Comparison of ENCODE assay signal across 16 mouse cellular contexts in the genomic region with DNA sequence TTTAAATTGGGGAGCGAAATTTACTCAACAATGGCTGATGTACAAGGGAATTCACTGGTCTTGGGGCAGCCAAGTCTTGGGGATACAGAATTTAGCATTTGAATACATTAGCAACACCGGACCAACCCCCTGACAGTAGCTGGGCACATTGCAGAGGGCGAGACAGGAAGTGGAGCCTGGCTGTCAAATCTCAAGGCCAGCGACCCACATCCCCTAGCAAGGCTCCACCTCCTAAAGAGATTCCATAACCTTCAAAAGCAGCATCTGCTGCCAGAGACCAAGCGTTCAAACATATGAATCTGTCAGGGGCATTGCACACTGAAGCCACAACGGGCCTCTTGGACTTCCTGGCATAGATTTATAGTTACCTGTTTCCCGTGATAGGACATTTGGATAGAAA.
"Had no signal": no experiment of that assay in that cellular context is flagged by ENCODE, and none has a peak within 500 bp of the region (broad histone marks: within the 10 kb centered on the region; RNA-seq: fewer than 3 reads in every experiment).

No protein-coding gene starts in this region.

- ATAC-seq: hindbrain, postnatal 0 days; intestine, embryonic 16.5 days; liver, embryonic 12.5 days had no signal

- DNase-seq: gastrocnemius, adult 2 months; gastrocnemius, postnatal 10 days; gastrocnemius, postnatal 25 days; heart, adult 2 months; heart, postnatal 4 days; kidney, adult 11 months; kidney, adult 2 months; kidney, adult 9 months; kidney, postnatal 14 days; kidney, postnatal 36 days; layer of hippocampus, adult 9-11 months; layer of hippocampus, postnatal 36 days; left cerebral cortex, postnatal 4 days had no signal
